Mouse (Mus musculus) stomach, embryonic 14.5 days (tissue): Measurements from ENCODE around the gene Fgf3. TPM values are rescaled to one million over a fixed set of nuclear protein-coding genes. Genes with fewer than 3 reads are reported as not detected.
"Not testable (repeated sequence)": the region's sequence is repeated elsewhere in the genome, so short reads cannot be mapped to it uniquely, and the experiment has no call there.

Source experiments
- ATAC-seq: fragments of 200-750 bp; cut with Nextera tagmentation; 2 replicates; pipeline ENCODE4 v1.8.0; 2017; ENCODE audit warnings: low read depth, moderate TSS enrichment; ENCODE audit not compliant: insufficient number of reproducible peaks, insufficient read depth, low FRiP score
- H3K27ac ChIP-seq: fragments of 300-500 bp; sonication (generic); 2 replicates; pipeline ENCODE4 v1.5.1; 2014; ENCODE audit warnings: mild to moderate bottlenecking, low read length, moderate library complexity, mixed read lengths
- H3K27me3 ChIP-seq: fragments of 300-500 bp; sonication (generic); 2 replicates; pipeline ENCODE4 v1.6.1; 2014; ENCODE audit warnings: low read length, control low read depth, mixed read lengths; ENCODE audit not compliant: control insufficient read depth, insufficient read depth
- H3K36me3 ChIP-seq: fragments of 300-500 bp; sonication (generic); 2 replicates; pipeline ENCODE4 v1.6.1; 2014; ENCODE audit warnings: mild to moderate bottlenecking, control low read depth, low read length, moderate library complexity, mixed read lengths; ENCODE audit not compliant: control insufficient read depth, insufficient read depth
- H3K4me1 ChIP-seq: fragments of 300-500 bp; sonication (generic); 2 replicates; pipeline ENCODE4 v1.6.1; 2014; ENCODE audit warnings: low read length, control low read depth, mixed read lengths; ENCODE audit not compliant: control insufficient read depth, insufficient read depth
- H3K4me2 ChIP-seq: fragments of 300-500 bp; sonication (generic); replicated peaks from 2 replicates; pipeline ENCODE4 v1.6.1; 2014; ENCODE audit warnings: low read depth, low read length, control low read depth
- H3K4me3 ChIP-seq: fragments of 300-500 bp; sonication (generic); 2 replicates; pipeline ENCODE4 v1.5.1; 2014; ENCODE audit warnings: low read depth, low read length, control low read depth
- H3K9ac ChIP-seq: fragments of 300-500 bp; sonication (generic); replicated peaks from 2 replicates; pipeline ENCODE4 v1.6.1; 2014; ENCODE audit warnings: low read depth, mild to moderate bottlenecking, control low read depth, low read length, moderate library complexity, mixed read lengths
- H3K9me3 ChIP-seq: fragments of 300-500 bp; sonication (generic); 2 replicates; pipeline ENCODE4 v1.6.1; 2016; ENCODE audit warnings: low read depth, low read length, control low read depth; ENCODE audit not compliant: control insufficient read depth
- WGBS: fragments of 180-500 bp; shearing (Covaris S2); extraction: QIAGEN DNeasy Blood & Tissue Kit; methylation state at CpG from one replicate; pipeline ENCODE4 v1.1.7; 2014; 5-methylcytosine and 5-hydroxymethylcytosine counted together
- polyA plus RNA-seq: library from polyadenylated mRNA; unstranded; fragments of >200 nt; fragmentation: Nextera tagmentation; extraction: Ambion mirVana; gene quantifications from 2 replicates; pipeline ENCODE4 v1.2.1, GENCODE M21; 2014

Gene Fgf3
- polyA plus RNA-seq, 1 experiment from 2014 or later = not detected

- H3K36me3 ChIP-seq = no peaks in the 10 kb centered on the region
- H3K4me2 ChIP-seq = no peak overlapping the region
- no peaks in the 10 kb centered on the region for H3K27me3 ChIP-seq
- no peak overlapping the region for H3K4me3 ChIP-seq
- WGBS = 100% methylated on average over 1 of the region's 1 CpGs
- no peaks in the 10 kb centered on the region for H3K9me3 ChIP-seq
- H3K4me1 ChIP-seq = peaks cover 3% of the 10 kb centered on the region; the same call in 1 of the 2 replicates
- H3K9ac ChIP-seq = no peak overlapping the region
- no peak overlapping the region for H3K27ac ChIP-seq
- ATAC-seq = no peak
These were observed 40.5 kb downstream of the Fgf3 start for GRCm38 (mm10) chr7:144878401-144878800.

- H3K27ac ChIP-seq = no peak overlapping the region
- H3K4me2 ChIP-seq = no peak overlapping the region
- H3K4me1 ChIP-seq = peaks cover 3% of the 10 kb centered on the region; the same call in 1 of the 2 replicates
- no peaks in the 10 kb centered on the region; the same call in 1 of the 2 replicates for H3K9me3 ChIP-seq
- no peaks in the 10 kb centered on the region for H3K36me3 ChIP-seq
- 15% methylated on average over 2 of the region's 2 CpGs for WGBS
- no peak overlapping the region for H3K9ac ChIP-seq
- no peak overlapping the region for H3K4me3 ChIP-seq
- H3K27me3 ChIP-seq = no peaks in the 10 kb centered on the region
- ATAC-seq = peak; percentile 49; the same call in 1 of the 2 replicates
These were observed 45.2 kb downstream of the Fgf3 start for GRCm38 (mm10) chr7:144883106-144883505.

- H3K9me3 ChIP-seq = no peaks in the 10 kb centered on the region; the same call in 1 of the 2 replicates
- no peaks in the 10 kb centered on the region for H3K27me3 ChIP-seq
- H3K36me3 ChIP-seq = no peaks in the 10 kb centered on the region
- H3K27ac ChIP-seq = no peak overlapping the region
- no peak overlapping the region for H3K9ac ChIP-seq
- peaks cover 3% of the 10 kb centered on the region; the same call in 1 of the 2 replicates for H3K4me1 ChIP-seq
- WGBS = 85% methylated on average over 2 of the region's 2 CpGs
- H3K4me3 ChIP-seq = no peak overlapping the region
- no peak for ATAC-seq
- H3K4me2 ChIP-seq = no peak overlapping the region
These were observed 49.8 kb downstream of the Fgf3 start for GRCm38 (mm10) chr7:144887672-144888071.

- H3K4me2 ChIP-seq = no peak overlapping the region
- no peaks in the 10 kb centered on the region; the same call in 1 of the 2 replicates for H3K9me3 ChIP-seq
- no peaks in the 10 kb centered on the region for H3K4me1 ChIP-seq
- H3K27me3 ChIP-seq = no peaks in the 10 kb centered on the region
- ATAC-seq = no peak
- no peak overlapping the region for H3K4me3 ChIP-seq
- no peak overlapping the region for H3K27ac ChIP-seq
- WGBS = 11% methylated on average over 18 of the region's 18 CpGs
- H3K9ac ChIP-seq = no peak overlapping the region
- no peaks in the 10 kb centered on the region for H3K36me3 ChIP-seq
These were observed 50.8 kb downstream of the Fgf3 start for GRCm38 (mm10) chr7:144888564-144889299.

GRCm38 (mm10) chr7:144890661-144891060 is 52.8 kb downstream of the Fgf3 start:
- 86% methylated on average over 1 of the region's 1 CpGs for WGBS
- H3K27me3 ChIP-seq = peaks cover 10% of the 10 kb centered on the region
- H3K4me2 ChIP-seq, H3K36me3 ChIP-seq, H3K4me1 ChIP-seq, H3K4me3 ChIP-seq, H3K9me3 ChIP-seq, H3K27ac ChIP-seq, ATAC-seq, H3K9ac ChIP-seq: not testable (repeated sequence)

GRCm38 (mm10) chr7:144891863-144892262 is 54.0 kb downstream of the Fgf3 start:
- no peak overlapping the region for H3K27ac ChIP-seq
- ATAC-seq = no peak
- H3K4me1 ChIP-seq = peaks cover 13% of the 10 kb centered on the region; the same call in 1 of the 2 replicates
- H3K9ac ChIP-seq = no peak overlapping the region
- WGBS = 73% methylated on average over 2 of the region's 2 CpGs
- no peaks in the 10 kb centered on the region for H3K36me3 ChIP-seq
- H3K27me3 ChIP-seq = peaks cover 21% of the 10 kb centered on the region
- no peak overlapping the region for H3K4me3 ChIP-seq
- no peaks in the 10 kb centered on the region; the same call in 1 of the 2 replicates for H3K9me3 ChIP-seq
- no peak overlapping the region for H3K4me2 ChIP-seq

- H3K27ac ChIP-seq = no peak overlapping the region
- no peak for ATAC-seq
- WGBS = 59% methylated on average over 6 of the region's 6 CpGs
- peaks cover 26% of the 10 kb centered on the region for H3K27me3 ChIP-seq
- no peaks in the 10 kb centered on the region for H3K36me3 ChIP-seq
- H3K9me3 ChIP-seq = no peaks in the 10 kb centered on the region; the same call in 1 of the 2 replicates
- no peak overlapping the region for H3K4me3 ChIP-seq
- H3K4me2 ChIP-seq = no peak overlapping the region
- no peak overlapping the region for H3K9ac ChIP-seq
- H3K4me1 ChIP-seq = peaks cover 17% of the 10 kb centered on the region; the same call in 1 of the 2 replicates
These were observed 54.4 kb downstream of the Fgf3 start for GRCm38 (mm10) chr7:144892322-144892721.
